Mouse (Mus musculus) retina, postnatal 7 days (tissue): ENCODE results near the gene Tspan5.
A peak's percentile ranks its signal among the peaks of the same experiment; 100 is the strongest.

ENCODE experiments used
- DNase-seq: peaks from one replicate; pipeline ENCODE4 v3.0.0-alpha.2; 2012; ENCODE audit warnings: low read depth, low spot score

Gene Tspan5

DNA sequence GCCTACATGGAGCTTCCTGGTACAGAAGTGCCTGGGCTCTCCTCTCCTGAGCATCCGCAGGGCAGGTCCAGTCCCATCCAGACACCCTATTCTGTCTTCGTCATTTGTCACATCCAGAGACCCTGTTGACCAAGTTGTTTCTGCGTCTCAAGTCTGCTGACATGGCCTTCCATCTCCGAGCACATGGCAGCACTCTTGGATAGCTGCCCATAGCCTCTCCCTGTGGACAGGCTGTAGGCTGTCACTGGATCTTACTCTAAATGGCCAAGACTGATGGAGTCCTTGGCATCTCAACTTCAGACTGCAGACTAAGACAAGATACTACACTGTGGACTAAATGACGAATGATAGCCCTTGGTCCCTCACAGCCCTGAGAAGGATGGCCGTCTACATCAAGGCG, 133.3 kb downstream of the Tspan5 start:
- DNase-seq = no peak

- no peak for DNase-seq
Observed at GRCm38 (mm10) chr3:138875936-138876335, 133.9 kb downstream of the Tspan5 start.

- DNase-seq = no peak
Observed at GRCm38 (mm10) chr3:138876418-138876817, 134.4 kb downstream of the Tspan5 start.

DNA sequence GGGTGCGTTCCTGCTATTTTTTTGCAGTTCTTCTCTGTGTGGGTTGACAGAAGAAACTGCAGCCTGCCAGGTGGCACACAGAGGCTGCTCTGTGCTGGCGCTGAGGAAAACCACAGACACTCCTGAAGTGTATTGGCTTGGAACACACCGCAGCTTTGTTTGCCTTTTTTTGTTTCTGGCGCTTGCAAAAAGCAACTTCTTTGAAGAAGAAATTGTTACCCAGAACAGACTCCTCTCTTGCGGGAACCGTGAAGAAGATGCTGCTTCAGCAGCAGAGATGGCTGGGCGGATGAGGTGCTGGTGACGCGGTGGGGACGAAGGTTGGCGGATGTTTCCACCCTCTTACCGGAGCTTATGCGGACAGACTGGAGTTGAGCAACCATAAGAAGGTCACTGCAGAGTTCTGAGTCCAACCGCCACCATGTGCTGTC, 135.0 kb downstream of the Tspan5 start:
- no peak for DNase-seq

DNA sequence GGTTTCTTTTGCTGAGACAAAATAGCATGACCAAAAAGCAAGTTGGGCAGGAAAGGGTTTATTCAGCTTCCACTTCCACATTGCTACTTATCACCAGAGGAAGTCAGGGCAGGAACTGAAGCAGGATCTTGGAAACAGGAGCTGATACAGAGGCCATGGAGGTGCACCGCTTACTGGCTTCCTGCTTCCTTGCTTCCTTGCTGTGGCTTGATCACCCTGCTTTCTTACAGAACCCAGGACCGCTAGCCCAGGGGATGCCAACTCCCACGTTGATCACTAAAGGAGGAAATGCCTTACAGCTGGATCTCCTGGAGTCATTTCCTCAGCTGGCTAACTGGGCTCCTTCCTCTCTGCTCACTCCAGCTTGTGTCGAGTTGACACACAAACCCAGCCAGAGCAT, 135.7 kb downstream of the Tspan5 start:
- no peak for DNase-seq

- DNase-seq = no peak
Observed at GRCm38 (mm10) chr3:138880999-138881724, 139.2 kb downstream of the Tspan5 start.

DNA sequence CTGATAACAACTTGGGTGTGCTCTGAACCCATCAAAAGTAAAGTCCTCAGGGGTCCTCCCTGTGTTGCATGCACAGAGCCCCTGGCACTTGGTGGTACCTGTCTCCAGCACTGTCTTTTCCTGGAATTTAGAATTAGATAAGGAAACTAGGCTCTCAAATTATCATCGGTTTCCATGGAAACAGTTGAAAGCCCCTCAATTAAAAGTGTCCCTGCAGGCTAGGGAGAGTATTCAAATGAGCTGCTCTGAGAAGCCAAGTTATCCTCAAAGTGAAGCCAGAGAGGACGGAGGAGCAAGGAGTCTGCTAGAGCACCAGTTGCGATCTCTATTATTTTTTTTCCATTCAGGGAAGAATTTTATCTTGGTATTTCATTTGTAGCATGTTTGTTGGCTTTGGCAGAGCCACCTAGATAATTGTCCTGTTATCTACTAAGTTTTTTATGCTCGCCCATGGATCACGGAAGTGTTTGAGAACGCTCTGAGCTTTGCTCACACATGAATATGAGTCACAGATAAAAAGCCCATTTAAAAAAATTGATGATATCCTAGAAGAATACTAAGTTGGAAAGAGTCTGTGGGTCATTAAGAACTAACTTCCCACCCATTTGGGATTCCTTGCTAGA, 139.8 kb downstream of the Tspan5 start:
- DNase-seq = no peak

DNA sequence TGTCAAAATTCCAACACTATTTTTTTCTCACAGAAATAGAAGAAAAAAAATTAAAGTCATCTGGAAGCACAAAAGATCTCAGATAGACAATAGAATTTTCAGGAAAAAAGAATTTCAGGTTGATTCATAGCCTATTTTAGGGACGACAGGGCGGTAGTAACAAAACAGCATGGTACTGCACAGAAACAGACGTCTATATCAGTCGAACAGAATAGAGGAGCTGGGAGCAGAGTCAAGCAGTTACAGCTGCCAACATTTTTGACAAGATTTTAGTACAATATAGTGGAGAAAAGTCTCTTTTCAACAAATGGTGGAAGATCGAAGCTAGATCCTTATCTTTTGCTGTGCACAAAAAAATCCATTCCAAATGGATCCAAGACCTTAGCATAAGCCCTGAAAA, 144.1 kb downstream of the Tspan5 start:
- no peak for DNase-seq

GRCm38 (mm10) chr3:138889214-138889613, 147.2 kb downstream of the Tspan5 start:
- no peak for DNase-seq

DNA sequence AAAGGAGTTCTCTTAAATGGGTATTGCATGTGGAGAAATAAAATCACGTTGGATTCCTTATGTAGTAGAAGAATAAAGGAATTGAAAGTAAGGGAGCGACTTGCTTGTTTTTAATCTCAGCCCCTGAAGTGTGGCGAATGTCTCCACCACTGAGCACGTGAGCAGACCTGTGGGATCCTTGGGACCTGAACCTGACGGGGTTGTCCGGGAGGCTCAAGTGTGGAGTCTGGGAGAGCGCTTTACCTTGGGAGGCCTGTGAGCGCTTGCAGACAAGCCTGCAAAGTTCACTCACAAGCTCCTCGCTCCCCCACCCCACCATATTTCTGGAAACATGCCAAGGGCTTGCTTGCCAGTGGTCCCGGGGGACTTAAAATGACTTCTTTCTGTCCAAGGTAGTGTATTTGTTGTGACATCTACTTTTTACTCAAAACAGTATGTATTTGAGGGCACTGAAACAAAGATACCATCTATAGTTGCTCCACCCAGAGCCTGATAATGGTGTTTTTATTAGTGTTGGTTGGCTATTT, 147.8 kb downstream of the Tspan5 start:
- DNase-seq = no peak

- no peak for DNase-seq
Observed at GRCm38 (mm10) chr3:138893520-138893919, 151.5 kb downstream of the Tspan5 start.

DNA sequence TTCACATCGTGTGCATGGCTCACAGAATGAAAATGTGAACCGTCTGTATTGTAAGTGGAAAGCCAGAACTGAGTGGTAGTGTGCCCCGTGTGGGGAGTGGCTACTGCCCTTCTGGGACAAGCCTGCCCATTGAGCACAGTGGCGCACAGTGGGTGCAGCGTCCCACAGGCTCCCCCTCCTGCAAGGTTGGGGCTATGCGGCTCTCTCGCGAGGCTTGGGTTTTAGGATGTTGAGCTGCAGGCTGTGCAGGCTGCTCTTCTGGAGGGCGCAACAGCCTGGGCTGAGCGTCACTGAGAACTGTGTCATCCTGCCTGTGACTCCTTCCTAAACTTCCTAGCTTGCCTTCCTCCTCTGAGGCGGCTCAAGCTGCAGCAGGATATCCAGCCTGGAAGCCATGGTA, 155.5 kb downstream of the Tspan5 start:
- no peak for DNase-seq

DNA sequence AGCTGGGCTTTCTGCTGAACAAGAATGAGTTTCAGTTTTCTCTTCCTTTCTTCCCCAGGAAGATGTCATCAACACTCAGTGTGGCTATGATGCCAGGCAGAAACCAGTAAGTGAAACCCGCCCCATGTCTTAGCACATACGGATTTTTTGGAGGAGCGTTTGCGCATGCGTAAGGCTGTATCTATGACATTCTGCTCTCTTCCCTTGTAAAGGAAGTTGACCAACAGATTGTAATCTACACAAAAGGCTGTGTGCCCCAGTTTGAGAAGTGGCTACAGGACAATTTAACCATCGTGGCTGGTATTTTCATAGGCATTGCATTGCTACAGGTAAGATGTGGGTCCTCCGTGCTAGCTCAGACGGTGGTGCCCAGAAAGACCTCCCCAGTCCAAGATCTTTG, 156.1 kb downstream of the Tspan5 start:
- no peak for DNase-seq

DNA sequence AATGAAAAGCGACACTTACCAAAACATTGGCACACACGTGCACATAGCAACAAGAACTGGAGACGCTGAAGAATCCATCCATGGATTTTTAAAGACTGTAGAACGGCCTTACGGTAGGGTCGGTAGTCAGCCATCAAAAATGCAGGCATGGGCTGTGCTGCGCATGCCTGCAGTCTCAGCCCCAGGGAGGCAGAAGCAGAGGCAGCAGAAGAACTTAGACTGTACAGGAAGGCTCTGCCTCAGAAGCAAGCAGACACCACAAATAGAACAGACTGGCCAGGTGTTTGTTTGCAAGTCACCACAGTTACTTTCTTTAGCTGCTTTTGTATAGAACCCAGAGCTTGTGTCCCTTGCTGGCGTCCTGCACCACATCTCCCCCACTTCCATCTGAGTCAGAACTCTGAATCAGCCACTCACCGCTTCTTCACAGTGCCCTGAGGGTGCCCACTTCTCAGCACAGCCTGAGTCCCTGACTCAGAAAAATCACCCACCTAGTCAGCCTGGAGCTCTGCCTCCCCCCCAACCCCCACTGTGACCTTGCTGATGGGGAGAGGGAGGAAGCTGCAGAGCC, 158.7 kb downstream of the Tspan5 start:
- DNase-seq = no peak

DNA sequence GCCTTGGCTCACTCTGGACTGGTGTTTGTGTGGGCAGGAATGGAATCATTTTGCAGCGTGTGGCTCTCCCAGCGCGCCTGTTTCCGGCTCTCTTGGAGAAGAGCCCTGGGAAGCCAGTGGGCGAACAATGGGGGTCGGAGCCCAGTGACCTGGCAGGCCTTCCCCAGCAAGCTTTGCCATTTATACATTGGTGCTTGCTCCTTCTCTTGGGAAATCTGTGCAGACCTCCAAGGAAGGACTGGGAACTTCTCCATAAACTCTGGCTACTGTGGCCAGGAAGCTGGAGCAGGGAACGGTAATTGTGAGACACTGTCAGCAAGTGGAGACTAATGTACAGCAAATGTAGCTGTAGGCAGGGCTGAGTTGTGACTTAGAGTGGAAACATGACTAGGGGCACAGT, 163.7 kb downstream of the Tspan5 start:
- DNase-seq = no peak

GRCm38 (mm10) chr3:138906112-138906880, 164.3 kb downstream of the Tspan5 start:
- peak; percentile 59 for DNase-seq

DNA sequence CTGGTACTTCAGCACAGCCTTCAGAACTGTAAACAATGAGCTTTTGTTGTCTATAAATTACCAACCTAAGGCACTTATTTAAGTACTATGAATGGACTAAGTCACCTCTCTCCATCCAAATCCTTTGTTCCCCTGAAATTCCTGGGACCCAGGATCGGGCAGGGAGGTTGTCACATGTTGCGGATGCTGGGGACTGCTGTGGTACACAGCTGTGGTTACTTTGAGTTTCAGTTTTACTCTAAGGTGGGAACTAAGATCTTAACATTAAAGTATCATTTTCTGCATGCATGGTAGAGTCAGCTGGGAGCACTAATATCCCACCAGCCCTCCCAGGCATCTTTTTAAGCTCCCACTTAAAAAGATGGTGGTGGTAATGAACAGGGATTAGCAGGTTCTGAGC, 167.3 kb downstream of the Tspan5 start:
- DNase-seq = no peak

DNA sequence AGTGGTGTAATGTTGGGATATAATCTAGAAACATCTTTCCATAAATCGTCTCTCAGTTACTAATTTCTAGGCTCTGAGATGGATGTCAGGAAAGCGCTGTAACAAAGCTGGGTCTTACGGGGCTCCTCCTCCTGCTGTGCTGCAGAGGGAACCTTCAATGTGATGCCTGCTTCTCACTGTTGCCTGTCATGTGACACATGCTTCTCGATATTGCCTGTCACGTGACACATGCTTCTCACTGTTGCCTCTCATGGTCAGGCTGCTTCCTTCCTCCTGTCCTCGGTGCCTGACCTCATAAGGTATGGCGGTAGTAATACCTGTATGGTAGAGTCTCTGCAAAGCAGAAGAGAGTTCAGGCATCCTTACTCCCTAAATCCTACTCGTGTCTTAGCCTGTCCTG, 170.5 kb downstream of the Tspan5 start:
- no peak for DNase-seq

GRCm38 (mm10) chr3:138914626-138915288, 172.8 kb downstream of the Tspan5 start:
- DNase-seq = no peak

DNA sequence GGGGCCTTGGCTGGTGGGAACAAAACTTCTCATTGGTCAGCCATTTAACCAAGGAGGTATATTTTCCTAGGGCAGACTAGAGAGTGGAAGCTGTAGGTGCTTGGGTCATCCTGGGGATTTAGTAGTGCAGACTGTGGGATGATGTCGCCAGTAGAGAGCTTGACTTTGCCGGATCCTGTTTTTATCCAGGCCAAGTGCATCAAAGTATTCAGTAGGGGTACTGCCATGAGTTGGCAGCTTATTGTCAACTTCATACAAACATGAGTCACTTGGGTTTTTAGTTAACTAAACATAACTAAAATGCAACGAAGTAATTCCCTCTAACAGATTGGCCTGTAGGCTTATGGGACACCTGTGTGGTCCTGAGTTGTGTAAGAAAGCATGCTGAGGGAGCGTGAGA, 174.6 kb downstream of the Tspan5 start:
- DNase-seq = no peak

DNA sequence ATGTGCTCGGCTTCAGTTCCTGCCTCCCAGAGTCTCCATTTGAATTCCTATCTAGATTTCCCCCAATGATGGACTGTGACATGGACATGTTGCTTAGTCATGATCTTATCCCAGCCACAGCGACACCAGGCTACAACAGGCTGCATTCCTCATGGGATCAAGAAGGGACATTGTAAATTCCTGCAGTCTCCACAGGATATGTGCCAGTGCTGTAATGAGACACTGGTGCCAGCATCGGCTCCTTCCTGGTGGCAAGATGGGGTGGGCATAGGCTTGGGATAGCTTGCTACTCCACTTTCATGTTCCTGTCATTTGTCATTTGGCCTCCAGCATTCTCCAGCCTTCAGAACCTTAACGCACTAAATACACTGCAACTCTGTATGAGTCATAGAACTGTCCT, 175.0 kb downstream of the Tspan5 start:
- no peak for DNase-seq

DNA sequence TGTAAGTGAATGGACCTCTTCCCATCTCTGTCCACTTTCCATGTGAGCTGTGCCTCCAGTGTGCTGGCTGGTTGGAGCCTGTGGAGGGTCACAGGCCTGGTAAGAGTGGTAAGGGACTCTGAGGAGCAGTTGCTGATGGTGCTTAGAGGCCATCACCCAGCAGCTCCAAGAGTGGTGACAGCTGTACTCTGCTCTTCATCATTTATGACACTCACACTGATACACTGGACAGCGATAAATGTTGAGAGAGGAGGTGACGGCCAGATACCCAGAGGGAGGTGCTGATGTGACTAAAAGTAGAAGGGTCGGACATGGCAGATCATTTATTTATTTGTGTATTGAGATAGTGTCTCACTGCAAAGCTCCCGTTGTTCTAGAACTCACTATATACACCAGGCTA, 176.2 kb downstream of the Tspan5 start:
- no peak for DNase-seq
